8 mouse cellular contexts compared by ENCODE assay signal in the genomic region with DNA sequence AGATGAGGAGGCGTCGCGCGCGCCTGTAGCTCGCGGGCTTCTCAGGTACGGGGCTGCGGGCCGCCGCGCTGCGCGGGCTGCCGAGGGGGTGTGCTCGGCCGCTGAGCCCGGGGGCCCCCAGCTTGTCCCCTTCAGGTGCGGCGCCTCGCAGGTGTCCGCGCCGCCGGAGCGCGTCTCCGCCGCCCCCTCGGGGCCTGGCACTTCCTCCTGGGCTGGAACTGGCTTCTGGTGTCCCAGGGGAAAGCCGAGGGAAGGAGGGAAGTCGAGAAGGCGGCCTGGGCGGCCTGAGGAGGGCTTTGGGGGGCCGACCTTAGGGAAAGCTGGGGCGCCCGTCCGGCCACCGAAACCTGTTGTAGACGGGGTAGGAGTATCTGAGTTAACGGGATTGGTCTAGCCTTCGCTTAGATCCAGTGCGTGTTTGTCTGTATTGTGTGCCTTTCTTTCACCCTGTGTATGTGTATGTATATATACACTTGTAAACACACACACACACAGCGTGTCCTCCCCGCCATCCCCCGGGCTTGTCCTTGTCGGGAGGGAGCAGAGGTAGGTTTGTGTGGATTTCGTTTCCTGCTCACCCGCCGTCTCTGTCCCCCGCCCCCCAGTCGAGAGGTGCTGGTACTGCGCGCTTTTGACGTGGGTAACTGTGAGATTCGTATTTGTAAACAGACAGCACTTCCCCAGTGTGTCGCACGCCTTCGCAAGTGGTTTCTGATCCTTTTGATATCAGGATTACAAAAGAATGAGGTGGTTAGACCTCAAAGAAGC. TPM values are rescaled to one million over a fixed set of nuclear protein-coding genes. Genes with fewer than 3 reads are reported as not detected.
DNase-seq lines count a peak whose midpoint lies in the region; ATAC-seq lines count a peak whose summit lies in the region.

No protein-coding gene starts in this region.

- H3K9me3 ChIP-seq in hindbrain, embryonic 11.5 days (ENCODE audit: control insufficient read depth, low read length), result no peaks in the 10 kb centered on the region

- peak overlapping the region; percentile 99 for H3K4me3 ChIP-seq in hindbrain, embryonic 11.5 days (ENCODE audit: low read depth, low read length)

- no peaks in the 10 kb centered on the region for H3K4me1 ChIP-seq in hindbrain, embryonic 11.5 days (replicated peaks; ENCODE audit: control insufficient read depth, insufficient read depth, low read length)

- peak overlapping the region; percentile 98 for H3K27ac ChIP-seq in hindbrain, embryonic 11.5 days (ENCODE audit: low read depth, low read length)

- H3K27me3 ChIP-seq in hindbrain, embryonic 11.5 days (ENCODE audit: control insufficient read depth, insufficient read depth, low read length), result no peaks in the 10 kb centered on the region

- peak; percentile 73 for DNase-seq in NIH3T3 (ENCODE audit: low read depth)
- peak; percentile 74 for DNase-seq in cerebellum, adult 9-10 months
- peak; percentile 17 to 56 for DNase-seq in frontal cortex, adult 2 months (ENCODE audit: extremely low spot score in 1 of 2, low spot score in 1 of 2)
- DNase-seq in hindbrain, embryonic 11.5 days (ENCODE audit: low spot score), result peak; percentile 69
- DNase-seq in layer of hippocampus, postnatal 14 days (ENCODE audit: low spot score in 2 of 2), result peak; percentile 31 to 34
- peak; percentile 78 for DNase-seq in lung, postnatal 10 days
- peak; percentile 30 for DNase-seq in ovary, postnatal 14 days (ENCODE audit: low spot score)
- DNase-seq in thymus, postnatal 14 days, result peak; percentile 91

- H3K36me3 ChIP-seq in hindbrain, embryonic 11.5 days (ENCODE audit: control insufficient read depth, insufficient read depth, low read length), result no peaks in the 10 kb centered on the region

- under 1% methylated on average over 52 of the region's 59 CpGs for WGBS in hindbrain, embryonic 11.5 days

- H3K9ac ChIP-seq in hindbrain, embryonic 11.5 days (ENCODE audit: low read depth, low read length), result peak overlapping the region; percentile 98

- ATAC-seq in hindbrain, embryonic 11.5 days (ENCODE audit: low FRiP score), result peak; percentile 61

- H3K4me2 ChIP-seq in hindbrain, embryonic 11.5 days (replicated peaks; ENCODE audit: low read depth, low read length), result peak overlapping the region; percentile 79

RNA-seq across cellular contexts. Expression of gene Tut4, which starts 1.1 kb away (rescaled TPM):
- polyA plus RNA-seq in frontal cortex, adult 2 months (2012; rRNA removed), result 70.3 and 75.9 TPM in 2 replicates
- 65.8 and 105 TPM in 2 replicates for polyA plus RNA-seq in hindbrain, embryonic 11.5 days (2014; fragmentation: Nextera tagmentation; extraction: Ambion mirVana)
- 10 to 100 TPM; 40.3 to 41.3 TPM for total RNA-seq in layer of hippocampus, postnatal 14 days (2021)

RNA-seq across cellular contexts. Expression of gene Gpx7, which starts 53.6 kb away (rescaled TPM):
- 8.7 and 9.5 TPM in 2 replicates for polyA plus RNA-seq in frontal cortex, adult 2 months (2012; rRNA removed)
- polyA plus RNA-seq in hindbrain, embryonic 11.5 days (2014; fragmentation: Nextera tagmentation; extraction: Ambion mirVana), result 47.3 and 52.8 TPM in 2 replicates
- total RNA-seq in layer of hippocampus, postnatal 14 days (2021), result 1 to 10 TPM; 7.4 to 8.0 TPM

Comparison
In these comparisons a context has a peak if more than half of its experiments do, and no peak if none do; other contexts are left out.
1. Peak in every context shown above with its lines: DNase-seq, ATAC-seq, H3K4me3 ChIP-seq and H3K27ac ChIP-seq.
2. DNase-seq: peak in every context shown above with its lines; median percentile 91 in thymus, postnatal 14 days; 78 in lung, postnatal 10 days; 74 in cerebellum, adult 9-10 months; 73 in NIH3T3; 69 in hindbrain, embryonic 11.5 days; 36 in frontal cortex, adult 2 months; 32 in layer of hippocampus, postnatal 14 days; 30 in ovary, postnatal 14 days.